Mouse (Mus musculus) liver, postnatal 0 days (tissue): ENCODE results near the gene Prdx6. TPM values are rescaled to one million over a fixed set of nuclear protein-coding genes. Genes with fewer than 3 reads are reported as not detected.
A peak's percentile ranks its signal among the peaks of the same experiment; 100 is the strongest.

Source experiments
- ATAC-seq: fragments of 200-750 bp; cut with Nextera tagmentation; 2 replicates; pipeline ENCODE4 v1.8.0; 2017; ENCODE audit warnings: mild to moderate bottlenecking, moderate library complexity
- DNase-seq: peaks from one replicate; pipeline ENCODE4 v3.0.0-alpha.2; 2016
- H3K27ac ChIP-seq: fragments of 300-500 bp; sonication (generic); 2 replicates; pipeline ENCODE4 v1.5.1; 2014; ENCODE audit warnings: antibody characterized with exemption, moderate library complexity, mild to moderate bottlenecking, low read depth
- H3K27me3 ChIP-seq: fragments of 300-500 bp; sonication (generic); 2 replicates; pipeline ENCODE4 v1.6.1; 2014; ENCODE audit warnings: low read length, control low read depth, mixed read lengths; ENCODE audit not compliant: insufficient read depth
- H3K36me3 ChIP-seq: fragments of 300-500 bp; sonication (generic); replicated peaks from 2 replicates; pipeline ENCODE4 v1.6.1; 2014; ENCODE audit warnings: mild to moderate bottlenecking, control low read depth, low read length, moderate library complexity, mixed read lengths; ENCODE audit not compliant: insufficient read depth
- H3K4me1 ChIP-seq: fragments of 300-500 bp; sonication (generic); 2 replicates; pipeline ENCODE4 v1.6.1; 2014; ENCODE audit warnings: antibody characterized with exemption, mild to moderate bottlenecking, control low read depth; ENCODE audit not compliant: insufficient read depth
- H3K4me2 ChIP-seq: fragments of 300-500 bp; sonication (generic); 2 replicates; pipeline ENCODE4 v1.6.1; 2014; ENCODE audit warnings: low read depth, mild to moderate bottlenecking, low read length, moderate library complexity, mixed read lengths
- H3K4me3 ChIP-seq: fragments of 300-500 bp; sonication (generic); 2 replicates; pipeline ENCODE4 v1.5.1; 2014; ENCODE audit warnings: low read depth, low read length
- H3K9ac ChIP-seq: fragments of 300-500 bp; sonication (generic); replicated peaks from 2 replicates; pipeline ENCODE4 v1.6.1; 2014; ENCODE audit warnings: mild to moderate bottlenecking, moderate library complexity
- H3K9me3 ChIP-seq: fragments of 300-500 bp; sonication (generic); 2 replicates; pipeline ENCODE4 v1.6.1; 2016; ENCODE audit warnings: mild to moderate bottlenecking, control low read depth, low read length, mixed read lengths
- CTCF ChIP-seq: sonication (generic); IDR thresholded peaks from 2 replicates; pipeline ENCODE4 v1.5.1; 2016; ENCODE audit warnings: antibody characterized with exemption, low read depth
- EP300 ChIP-seq: IDR thresholded peaks from 2 replicates; pipeline ENCODE4 v1.6.1; 2016; ENCODE audit warnings: antibody characterized with exemption, low read depth, mild to moderate bottlenecking
- WGBS: fragments of 180-500 bp; shearing (Covaris S2); extraction: QIAGEN DNeasy Blood & Tissue Kit; methylation state at CpG from one replicate; pipeline ENCODE4 v1.1.7; 2014; ENCODE audit not compliant: insufficient replicate concordance; 5-methylcytosine and 5-hydroxymethylcytosine counted together
- polyA plus RNA-seq: library from polyadenylated mRNA; unstranded; fragments of >200 nt; fragmentation: Nextera tagmentation; extraction: Ambion mirVana; gene quantifications from 2 replicates; pipeline ENCODE4 v1.2.1, GENCODE M21; 2015

The Prdx6 gene
- polyA plus RNA-seq, 1 experiment from 2014 or later, result 560 TPM

DNA sequence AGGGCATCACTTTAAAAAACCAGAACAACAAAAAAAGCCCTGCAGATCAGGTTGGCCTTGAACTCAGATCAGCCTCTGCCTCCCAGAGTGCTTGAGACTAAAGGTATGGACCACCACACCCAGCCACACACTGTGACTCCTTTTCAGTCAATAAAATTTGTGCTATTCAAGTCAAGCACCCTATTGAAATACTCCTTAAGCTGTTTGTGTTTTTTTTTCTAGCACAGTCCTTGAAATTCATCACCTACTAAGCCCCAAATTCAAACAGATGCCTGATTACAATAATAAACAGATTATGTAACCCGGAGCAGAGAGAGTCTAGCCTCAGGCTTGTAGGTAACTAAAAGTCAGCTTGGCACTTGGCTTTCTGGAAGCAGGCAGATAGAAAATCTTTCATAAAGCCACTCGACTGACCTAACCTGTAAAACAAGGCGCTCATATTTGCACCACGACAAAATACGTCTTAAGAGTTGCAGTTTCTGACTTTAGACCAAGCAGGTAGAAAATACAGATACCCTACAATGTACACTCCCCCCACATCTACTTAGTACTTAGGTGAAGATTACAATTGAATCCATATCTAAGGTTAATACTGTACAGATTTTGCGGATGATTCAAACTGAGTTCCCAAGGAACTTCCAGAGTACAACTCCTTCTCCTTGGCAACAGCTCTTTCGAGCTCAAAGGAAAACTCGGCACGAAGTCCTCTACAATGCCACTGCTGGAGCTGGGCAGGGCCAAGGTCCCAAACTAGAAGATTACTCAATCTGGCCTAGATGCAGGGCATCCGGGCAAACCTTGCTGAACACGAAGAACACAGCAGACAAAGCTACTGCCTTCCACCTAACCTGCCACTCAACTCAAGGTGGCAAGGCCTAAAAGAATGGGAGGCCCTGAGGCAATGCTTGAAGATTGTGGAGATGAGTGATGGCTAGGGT, 3.1 kb downstream of the Prdx6 start:
- no peak for ATAC-seq

GRCm38 (mm10) chr1:161247176-161247575, 3.8 kb downstream of the Prdx6 start:
- Histone ChIP-seq H3K4me2 (peak overlapping the region; percentile 30; the same call in 1 of the 2 replicates), H3K27me3 (no peaks in the 10 kb centered on the region), H3K4me3 (no peak overlapping the region), H3K9me3 (no peaks in the 10 kb centered on the region), H3K9ac (no peak overlapping the region), H3K36me3 (peaks cover 39% of the 10 kb centered on the region), H3K27ac (no peak overlapping the region), H3K4me1 (peaks cover 47% of the 10 kb centered on the region)
- ATAC-seq (no peak), DNase-seq (no peak)
- WGBS, result 67% methylated on average over 3 of the region's 3 CpGs
- TF ChIP-seq EP300 (no peak), CTCF (no peak)

More for the DNA sequence above, 3.1 kb downstream of the Prdx6 start:
- TF ChIP-seq EP300, result no peak
- H3K4me3 ChIP-seq, result peak overlapping the region; percentile 80
- WGBS, result 65% methylated on average over 11 of the region's 11 CpGs
- H3K4me1 ChIP-seq, result peaks cover 55% of the 10 kb centered on the region
- DNase-seq, result no peak
- H3K27me3 ChIP-seq, result no peaks in the 10 kb centered on the region
- H3K27ac ChIP-seq, result peak overlapping the region; percentile 96
- no peak overlapping the region; the same call in none of the 2 replicates for H3K9ac ChIP-seq
- H3K9me3 ChIP-seq, result no peaks in the 10 kb centered on the region
- H3K4me2 ChIP-seq, result peak overlapping the region; percentile 78
- H3K36me3 ChIP-seq, result peaks cover 32% of the 10 kb centered on the region

DNA sequence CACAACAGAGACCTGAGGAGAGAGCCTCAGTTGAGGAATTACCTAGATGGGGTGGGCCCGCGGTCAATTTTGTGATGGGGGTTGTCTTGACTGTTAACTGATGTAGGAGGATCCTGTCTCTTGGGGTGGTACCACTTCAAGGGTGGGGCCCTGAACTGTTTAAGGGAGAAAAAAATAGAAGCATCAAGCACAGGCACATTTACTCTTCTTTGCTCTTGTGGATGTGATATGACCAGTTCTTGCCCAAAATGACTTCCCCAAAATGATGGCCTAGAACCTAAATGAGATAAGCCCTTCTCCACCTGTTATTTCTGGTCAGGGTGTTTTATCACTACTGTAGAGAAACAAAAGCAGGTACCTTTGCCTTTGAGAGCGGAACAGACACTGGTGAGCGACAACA, 13.3 kb downstream of the Prdx6 start:
- WGBS, result 87% methylated on average over 4 of the region's 4 CpGs
- DNase-seq (no peak), ATAC-seq (no peak)
- no peaks in the 10 kb centered on the region for H3K27me3 ChIP-seq
- H3K9me3 ChIP-seq, result no peaks in the 10 kb centered on the region
- 0 out of 2 replicates have a peak, but pooled peaks cover 6% of the 10 kb centered on the region for H3K4me1 ChIP-seq
- H3K4me3 ChIP-seq, result no peak overlapping the region
- H3K9ac ChIP-seq, result no peak overlapping the region
- H3K4me2 ChIP-seq, result no peak overlapping the region
- TF ChIP-seq CTCF, result no peak
- TF ChIP-seq EP300, result no peak
- no peak overlapping the region for H3K27ac ChIP-seq
- peaks cover 36% of the 10 kb centered on the region for H3K36me3 ChIP-seq

DNA sequence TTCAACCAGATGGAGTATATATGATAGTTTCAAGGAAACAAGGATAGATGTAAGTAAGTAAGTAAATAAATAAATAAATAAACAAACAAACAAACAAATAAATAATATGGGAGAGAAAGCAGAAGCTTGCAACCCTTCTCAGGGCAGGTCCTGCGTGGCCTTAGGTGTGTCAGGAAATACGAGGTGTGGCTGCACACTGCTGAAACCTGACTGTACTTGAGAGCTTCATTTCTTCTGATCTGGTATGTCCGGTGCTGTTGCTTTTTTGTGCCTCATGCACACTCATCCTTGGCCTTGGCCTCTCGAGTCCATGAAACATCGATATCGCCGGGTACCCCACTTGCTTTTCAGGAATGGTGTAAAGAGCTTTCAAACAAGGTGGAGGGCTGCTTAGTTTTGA, 13.7 kb downstream of the Prdx6 start:
- Histone ChIP-seq H3K4me2 (no peak overlapping the region), H3K27me3 (no peaks in the 10 kb centered on the region), H3K36me3 (peaks cover 32% of the 10 kb centered on the region), H3K27ac (no peak overlapping the region), H3K9me3 (no peaks in the 10 kb centered on the region), H3K4me1 (0 out of 2 replicates have a peak, but pooled peaks cover 6% of the 10 kb centered on the region), H3K4me3 (no peak overlapping the region), H3K9ac (no peak overlapping the region)
- no peak for DNase-seq
- no peak for TF ChIP-seq EP300
- TF ChIP-seq CTCF, result no peak
- ATAC-seq, result no peak
- 88% methylated on average over 7 of the region's 7 CpGs for WGBS

DNA sequence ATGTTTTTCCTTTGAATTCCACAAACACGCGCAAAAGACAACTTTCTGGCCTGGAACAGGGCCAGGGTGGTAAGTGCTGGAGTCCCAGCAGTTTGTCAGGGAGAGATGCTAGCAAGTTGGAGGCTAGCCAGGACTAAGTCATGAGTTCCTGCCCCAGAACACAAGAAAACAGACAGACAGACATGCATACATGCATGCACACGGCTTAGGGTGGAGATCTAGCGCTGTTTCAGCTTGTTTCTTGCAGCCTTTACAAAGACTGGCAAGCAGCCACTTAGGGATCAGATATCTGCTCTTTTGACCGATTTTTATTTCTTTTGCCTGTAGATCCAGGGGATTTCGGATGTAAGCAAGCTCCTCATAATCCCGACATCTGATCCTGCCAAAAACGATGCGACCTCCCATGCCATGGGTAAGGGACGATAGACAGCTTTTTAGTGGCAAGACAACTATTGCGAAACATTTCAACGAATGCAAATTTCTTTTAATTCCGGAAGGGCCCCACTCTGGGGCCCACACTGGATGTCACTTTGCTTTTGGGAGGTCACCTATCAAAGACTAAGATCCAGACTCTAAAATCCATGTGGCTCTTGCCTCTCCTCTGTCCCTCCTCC, 17.7 kb downstream of the Prdx6 start:
- H3K27me3 ChIP-seq, result no peaks in the 10 kb centered on the region
- no peak overlapping the region for H3K9ac ChIP-seq
- ATAC-seq (no peak), DNase-seq (peak; percentile 10)
- H3K9me3 ChIP-seq, result no peaks in the 10 kb centered on the region
- H3K36me3 ChIP-seq, result no peaks in the 10 kb centered on the region
- H3K27ac ChIP-seq, result no peak overlapping the region
- H3K4me3 ChIP-seq, result no peak overlapping the region
- TF ChIP-seq CTCF, result no peak
- TF ChIP-seq EP300, result no peak
- H3K4me2 ChIP-seq, result no peak overlapping the region
- 67% methylated on average over 13 of the region's 13 CpGs for WGBS
- 0 out of 2 replicates have a peak, but pooled peaks cover 6% of the 10 kb centered on the region for H3K4me1 ChIP-seq

DNA sequence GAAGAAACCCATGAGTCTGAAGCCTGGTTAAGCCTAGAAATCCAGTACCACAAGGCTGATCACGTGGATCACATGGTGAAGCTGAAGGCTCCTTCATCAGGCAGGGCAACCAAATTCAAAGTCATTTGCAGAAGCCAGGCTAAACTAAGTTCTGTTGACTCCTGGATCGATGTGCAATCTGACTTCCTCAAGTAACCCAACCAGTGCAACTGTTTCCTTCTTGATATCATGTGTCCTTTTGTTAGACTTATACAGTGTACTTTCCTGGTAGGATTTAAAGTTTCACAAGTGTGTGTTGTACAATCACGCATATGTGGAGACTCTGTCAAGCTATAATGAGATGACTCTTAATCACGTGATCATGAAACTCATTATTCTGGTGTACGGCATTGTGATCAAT, 18.8 kb downstream of the Prdx6 start:
- 71% methylated on average over 5 of the region's 5 CpGs for WGBS
- H3K4me3 ChIP-seq, result no peak overlapping the region
- TF ChIP-seq EP300 (no peak), CTCF (no peak)
- 0 out of 2 replicates have a peak, but pooled peaks cover 6% of the 10 kb centered on the region for H3K4me1 ChIP-seq
- DNase-seq (no peak), ATAC-seq (no peak)
- no peak overlapping the region for H3K4me2 ChIP-seq
- H3K36me3 ChIP-seq, result no peaks in the 10 kb centered on the region
- no peaks in the 10 kb centered on the region for H3K27me3 ChIP-seq
- H3K27ac ChIP-seq, result no peak overlapping the region
- no peak overlapping the region for H3K9ac ChIP-seq
- no peaks in the 10 kb centered on the region for H3K9me3 ChIP-seq
